Mouse (Mus musculus) megakaryocyte, embryonic 14.5 days (primary cell): ENCODE measurements at regions not wholly inside any gene's neighbourhood (a gene's known extent, or its start where the extent isn't known, plus 50 kb on each side); places are given as distances from the start of the nearest gene placed in this dataset.

Experiments
- H3K27me3 ChIP-seq: replicated peaks from 2 replicates; pipeline ENCODE3; 2012; ENCODE audit warnings: inconsistent platforms
- H3K36me3 ChIP-seq: replicated peaks from 2 replicates; pipeline ENCODE3; 2012; ENCODE audit warnings: low read length, inconsistent platforms, mixed read lengths
- H3K4me1 ChIP-seq: 2 replicates; pipeline ENCODE4 v1.6.1; 2012; ENCODE audit warnings: inconsistent platforms
- H3K4me3 ChIP-seq: replicated peaks from 2 replicates; pipeline ENCODE3; 2012; ENCODE audit warnings: moderate library complexity, mild to moderate bottlenecking, inconsistent platforms
- H3K9me3 ChIP-seq: 2 replicates; pipeline ENCODE4 v1.6.1; 2012; ENCODE audit warnings: inconsistent platforms
- FLI1 ChIP-seq: IDR thresholded peaks from 2 replicates; pipeline ENCODE4 v1.6.1; 2012; ENCODE audit warnings: low read length, inconsistent platforms, mixed read lengths
- GATA1 ChIP-seq: IDR thresholded peaks from 3 replicates; pipeline ENCODE4 v1.6.1; 2012; ENCODE audit warnings: mixed read lengths, low read length, inconsistent platforms, borderline replicate concordance

- H3K4me1 ChIP-seq: peaks cover 50% of the 10 kb centered on the region
- no peaks in the 10 kb centered on the region for H3K27me3 ChIP-seq
Measured at GRCm38 (mm10) chr5:91721231-91722096, 204.0 kb downstream of the Parm1 start.

GRCm38 (mm10) chr5:91713020-91713419, 195.6 kb downstream of the Parm1 start:
- Histone ChIP-seq H3K27me3 (no peaks in the 10 kb centered on the region), H3K36me3 (no peaks in the 10 kb centered on the region), H3K4me1 (peaks cover 21% of the 10 kb centered on the region), H3K9me3 (no peaks in the 10 kb centered on the region), H3K4me3 (no peak overlapping the region)
- TF ChIP-seq GATA1 (no peak), FLI1 (no peak)

More at GRCm38 (mm10) chr5:91721231-91722096, 204.0 kb downstream of the Parm1 start:
- TF ChIP-seq GATA1: no peak
- no peak for TF ChIP-seq FLI1
- Histone ChIP-seq H3K36me3 (no peaks in the 10 kb centered on the region), H3K9me3 (no peaks in the 10 kb centered on the region), H3K4me3 (peak overlapping the region; percentile 31)

GRCm38 (mm10) chr5:91709494-91710286, 192.3 kb downstream of the Parm1 start:
- Histone ChIP-seq H3K27me3 (no peaks in the 10 kb centered on the region), H3K9me3 (no peaks in the 10 kb centered on the region), H3K4me3 (no peak overlapping the region), H3K4me1 (no peaks in the 10 kb centered on the region; the same call in 1 of the 2 replicates), H3K36me3 (no peaks in the 10 kb centered on the region)
- no peak for TF ChIP-seq FLI1
- TF ChIP-seq GATA1: no peak

- TF ChIP-seq FLI1: no peak
- no peak for TF ChIP-seq GATA1
- peaks cover 5% of the 10 kb centered on the region; the same call in 1 of the 2 replicates for H3K9me3 ChIP-seq
- H3K36me3 ChIP-seq: no peaks in the 10 kb centered on the region
- H3K27me3 ChIP-seq: no peaks in the 10 kb centered on the region
- no peak overlapping the region for H3K4me3 ChIP-seq
- no peaks in the 10 kb centered on the region; the same call in 1 of the 2 replicates for H3K4me1 ChIP-seq
Measured at GRCm38 (mm10) chr5:91708149-91708548, 190.7 kb downstream of the Parm1 start.

- Histone ChIP-seq H3K27me3 (no peaks in the 10 kb centered on the region), H3K4me1 (peaks cover 16% of the 10 kb centered on the region), H3K4me3 (no peak overlapping the region), H3K9me3 (peaks cover 7% of the 10 kb centered on the region), H3K36me3 (peaks cover 5% of the 10 kb centered on the region)
- TF ChIP-seq GATA1: no peak
- TF ChIP-seq FLI1: no peak
Measured at GRCm38 (mm10) chr5:91697075-91697474, 179.7 kb downstream of the Parm1 start.

GRCm38 (mm10) chr5:91696532-91696931, 179.1 kb downstream of the Parm1 start:
- Histone ChIP-seq H3K4me3 (no peak overlapping the region), H3K27me3 (no peaks in the 10 kb centered on the region), H3K4me1 (peaks cover 16% of the 10 kb centered on the region), H3K9me3 (peaks cover 7% of the 10 kb centered on the region), H3K36me3 (peaks cover 5% of the 10 kb centered on the region)
- no peak for TF ChIP-seq GATA1
- no peak for TF ChIP-seq FLI1

GRCm38 (mm10) chr5:91695632-91696031, 178.2 kb downstream of the Parm1 start:
- Histone ChIP-seq H3K4me1 (peaks cover 18% of the 10 kb centered on the region), H3K9me3 (peaks cover 7% of the 10 kb centered on the region), H3K36me3 (peaks cover 5% of the 10 kb centered on the region), H3K4me3 (no peak overlapping the region), H3K27me3 (no peaks in the 10 kb centered on the region)
- TF ChIP-seq GATA1 (no peak), FLI1 (no peak)

GRCm38 (mm10) chr5:91693277-91693676, 175.9 kb downstream of the Parm1 start:
- TF ChIP-seq GATA1: no peak
- no peak for TF ChIP-seq FLI1
- H3K27me3 ChIP-seq: no peaks in the 10 kb centered on the region
- peaks cover 24% of the 10 kb centered on the region for H3K4me1 ChIP-seq
- no peaks in the 10 kb centered on the region for H3K36me3 ChIP-seq
- no peaks in the 10 kb centered on the region; the same call in 1 of the 2 replicates for H3K9me3 ChIP-seq
- no peak overlapping the region for H3K4me3 ChIP-seq

- H3K27me3 ChIP-seq: no peaks in the 10 kb centered on the region
- no peak for TF ChIP-seq FLI1
- no peak for TF ChIP-seq GATA1
- H3K36me3 ChIP-seq: no peaks in the 10 kb centered on the region
Measured at GRCm38 (mm10) chr5:91692292-91692691, 174.9 kb downstream of the Parm1 start.

GRCm38 (mm10) chr5:91678727-91679126, 161.3 kb downstream of the Parm1 start:
- no peak overlapping the region for H3K4me3 ChIP-seq
- no peaks in the 10 kb centered on the region for H3K36me3 ChIP-seq
- H3K27me3 ChIP-seq: no peaks in the 10 kb centered on the region
- H3K4me1 ChIP-seq: peaks cover 13% of the 10 kb centered on the region
- no peak for TF ChIP-seq FLI1
- no peak for TF ChIP-seq GATA1
- no peaks in the 10 kb centered on the region for H3K9me3 ChIP-seq

More at GRCm38 (mm10) chr5:91692292-91692691, 174.9 kb downstream of the Parm1 start:
- Histone ChIP-seq H3K4me1 (peaks cover 24% of the 10 kb centered on the region), H3K9me3 (no peaks in the 10 kb centered on the region; the same call in 1 of the 2 replicates), H3K4me3 (no peak overlapping the region)
